Mouse (Mus musculus) hindbrain, postnatal 0 days (tissue): ENCODE measurements around the gene Vmn1r183. TPM values are rescaled to one million over a fixed set of nuclear protein-coding genes. Genes with fewer than 3 reads are reported as not detected.
"Not testable (repeated sequence)": the region's sequence is repeated elsewhere in the genome, so short reads cannot be mapped to it uniquely, and the experiment has no call there.

Experiments
- ATAC-seq: fragments of 200-750 bp; cut with Nextera tagmentation; 2 replicates; pipeline ENCODE4 v1.8.0; 2017; ENCODE audit warnings: mild to moderate bottlenecking, moderate TSS enrichment, moderate library complexity
- DNase-seq: peaks from one replicate; pipeline ENCODE4 v3.0.0-alpha.2; 2015; ENCODE audit warnings: low spot score
- H3K27ac ChIP-seq: fragments of 300-500 bp; sonication (generic); 2 replicates; pipeline ENCODE4 v1.5.1; 2014; ENCODE audit warnings: mild to moderate bottlenecking
- H3K27me3 ChIP-seq: fragments of 300-500 bp; sonication (generic); 2 replicates; pipeline ENCODE4 v1.6.1; 2014; ENCODE audit warnings: low read length, mixed read lengths; ENCODE audit not compliant: insufficient read depth
- H3K36me3 ChIP-seq: fragments of 300-500 bp; sonication (generic); 2 replicates; pipeline ENCODE4 v1.6.1; 2014; ENCODE audit warnings: low read length, mixed read lengths; ENCODE audit not compliant: insufficient read depth
- H3K4me1 ChIP-seq: fragments of 300-500 bp; sonication (generic); 2 replicates; pipeline ENCODE4 v1.6.1; 2014; ENCODE audit warnings: antibody characterized with exemption, low read length, mixed read lengths; ENCODE audit not compliant: insufficient read depth
- H3K4me2 ChIP-seq: fragments of 300-500 bp; sonication (generic); 2 replicates; pipeline ENCODE4 v1.6.1; 2014; ENCODE audit warnings: low read depth, mild to moderate bottlenecking, low read length, moderate library complexity, mixed read lengths
- H3K4me3 ChIP-seq: fragments of 300-500 bp; sonication (generic); 2 replicates; pipeline ENCODE4 v1.5.1; 2014; ENCODE audit warnings: low read length
- H3K9ac ChIP-seq: fragments of 300-500 bp; sonication (generic); replicated peaks from 2 replicates; pipeline ENCODE4 v1.6.1; 2014; ENCODE audit warnings: mild to moderate bottlenecking, low read length, moderate library complexity, mixed read lengths
- H3K9me3 ChIP-seq: fragments of 300-500 bp; sonication (generic); 2 replicates; pipeline ENCODE4 v1.6.1; 2016; ENCODE audit warnings: low read length, mixed read lengths
- CTCF ChIP-seq: IDR thresholded peaks from 2 replicates; pipeline ENCODE4 v1.5.1; 2016; ENCODE audit warnings: antibody characterized with exemption, control low read depth, low read depth
- WGBS: fragments of 180-500 bp; shearing (Covaris S2); extraction: QIAGEN DNeasy Blood & Tissue Kit; methylation state at CpG from one replicate; pipeline ENCODE4 v1.1.7; 2014; 5-methylcytosine and 5-hydroxymethylcytosine counted together
- polyA plus RNA-seq: library from polyadenylated mRNA; unstranded; fragments of >200 nt; fragmentation: Nextera tagmentation; extraction: Ambion mirVana; gene quantifications from 2 replicates; pipeline ENCODE4 v1.2.1, GENCODE M21; 2015
- total RNA-seq: library from RNA; depleted of rRNA; stranded (reverse); fragments of >200 nt; gene quantifications from 2 replicates; pipeline ENCODE4 v1.2.3, GENCODE M21; 2014; rRNA removed

The Vmn1r183 gene
- total RNA-seq = not detected in 2 replicates
- polyA plus RNA-seq = not detected in 2 replicates

DNA sequence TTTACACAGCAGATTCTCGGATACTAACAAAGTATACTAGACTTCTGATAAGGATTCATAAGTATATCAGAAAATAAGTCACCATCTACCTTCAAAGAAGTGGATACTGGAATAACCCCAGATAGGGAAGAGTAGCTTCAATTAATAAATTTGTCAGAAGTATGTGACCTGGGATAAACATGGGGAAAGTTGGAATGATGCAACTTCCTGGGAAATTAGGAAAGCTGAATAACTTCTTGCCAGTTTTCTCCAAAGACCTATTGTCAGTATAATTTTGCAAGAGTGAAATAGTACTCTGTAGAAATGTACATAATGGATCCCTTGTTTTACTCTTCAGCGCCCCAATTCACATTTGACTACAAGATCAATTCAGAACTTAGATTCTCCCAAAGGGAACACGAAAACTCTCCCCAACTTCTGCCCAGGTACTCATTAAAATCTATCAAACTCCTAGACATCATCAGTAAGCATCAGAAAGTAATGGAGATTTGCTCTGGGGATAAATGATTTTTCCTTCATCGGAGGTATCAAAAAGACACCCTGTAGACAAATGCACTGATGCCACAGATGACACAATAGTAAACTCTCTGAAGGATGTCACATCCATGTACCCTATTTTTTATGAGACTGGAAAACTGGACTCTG lies at the start of gene Vmn1r183:
Gene Vmn1r183, plus strand, starts transcription at position 595 of the 645 bp plus-strand sequence.
- no peak within 1 kb of the TSS for H3K4me3 ChIP-seq
- 77% methylated on average over 4 of the region's 4 CpGs for WGBS
- H3K9me3 ChIP-seq = no peaks in the 10 kb centered on the region
- no peak for TF ChIP-seq CTCF
- H3K27ac ChIP-seq = no peak within 1 kb of the TSS
- no peaks in the 10 kb centered on the region for H3K36me3 ChIP-seq
- no peaks in the 10 kb centered on the region for H3K4me1 ChIP-seq
- ATAC-seq (no peak), DNase-seq (no peak)
- H3K9ac ChIP-seq = no peak within 1 kb of the TSS
- H3K4me2 ChIP-seq = no peak within 1 kb of the TSS
- H3K27me3 ChIP-seq = no peaks in the 10 kb centered on the region

DNA sequence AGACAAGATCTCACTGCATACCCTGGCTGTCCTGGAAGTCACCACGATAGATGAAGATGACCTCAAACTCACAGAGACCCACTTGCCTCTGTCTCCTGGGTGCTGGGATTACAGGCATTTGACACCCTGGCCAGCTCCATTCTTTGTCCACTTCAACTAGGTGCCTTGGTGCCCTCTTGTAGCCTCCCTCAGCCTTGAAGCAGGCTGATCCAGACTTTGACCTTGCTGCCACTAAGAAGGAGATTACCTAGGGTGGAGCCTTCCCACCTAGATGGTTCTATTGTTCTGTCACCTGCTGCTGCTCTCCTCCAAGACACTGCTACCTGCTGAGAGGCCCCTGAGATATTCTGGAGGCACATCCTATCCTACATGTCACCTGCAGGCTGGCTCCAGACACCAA lies 21.4 kb downstream of the Vmn1r183 start:
- not testable (repeated sequence) for DNase-seq, ATAC-seq, H3K4me3 ChIP-seq, H3K9ac ChIP-seq, H3K4me1 ChIP-seq, H3K27ac ChIP-seq, H3K27me3 ChIP-seq, H3K36me3 ChIP-seq, H3K9me3 ChIP-seq, H3K4me2 ChIP-seq
- WGBS = 36% methylated on average over 1 of the region's 1 CpGs

DNA sequence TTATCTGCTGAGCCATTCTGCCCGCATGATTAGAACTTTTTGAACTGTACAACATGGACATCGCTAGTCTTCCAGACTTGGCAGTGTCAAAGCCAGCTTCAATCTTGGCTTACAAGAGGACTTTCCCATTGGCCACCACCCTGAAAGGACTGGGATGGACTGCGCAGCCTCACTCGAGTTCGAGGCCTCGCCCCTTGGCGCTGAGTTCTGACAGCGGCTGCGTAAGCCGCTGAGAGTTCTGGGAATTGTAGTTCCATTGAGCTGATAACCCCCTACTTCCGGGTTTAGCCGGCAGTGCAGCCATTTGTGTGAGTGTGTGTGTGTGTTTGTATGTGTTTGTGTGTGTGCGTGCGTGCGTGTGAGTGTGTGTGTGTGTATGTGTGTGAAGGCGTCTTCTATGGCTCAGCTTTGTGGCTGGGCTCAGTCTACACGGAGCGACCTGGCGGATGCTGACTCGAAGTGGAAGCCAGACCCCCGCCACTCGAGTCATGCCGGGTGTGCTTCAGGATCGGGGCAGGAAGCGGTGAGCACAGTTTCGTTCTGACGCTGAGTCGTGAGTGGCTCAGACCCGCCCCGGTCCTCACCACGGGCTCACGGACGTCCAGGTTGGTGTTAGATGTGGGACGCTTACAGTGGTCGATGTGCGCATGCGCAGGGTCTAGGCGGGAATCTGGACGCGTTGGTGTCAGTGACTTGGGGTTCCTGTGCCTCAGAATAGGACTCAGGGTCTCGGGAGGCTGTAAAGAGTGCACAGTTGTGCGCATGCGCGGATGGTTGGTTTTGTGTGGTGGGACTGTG lies 28.8 kb downstream of the Vmn1r183 start, which contains the start of gene Zfp180:
Gene Zfp180, plus strand, starts transcription at position 291 of the 798 bp plus-strand sequence.
- TF ChIP-seq CTCF = peak; percentile 7; the same call in 1 of the 2 replicates
- Histone ChIP-seq H3K9me3 (peaks cover 3% of the 10 kb centered on the region; the same call in 1 of the 2 replicates), H3K4me1 (peaks cover 10% of the 10 kb centered on the region; the same call in 1 of the 2 replicates), H3K27me3 (no peaks in the 10 kb centered on the region), H3K9ac (peak within 1 kb of the TSS; percentile 71), H3K36me3 (no peaks in the 10 kb centered on the region), H3K4me2 (peak within 1 kb of the TSS; percentile 71), H3K27ac (peak within 1 kb of the TSS; percentile 79), H3K4me3 (peak within 1 kb of the TSS; percentile 73)
- DNase-seq (peak; percentile 100), ATAC-seq (peak; percentile 99)
- 18% methylated on average over 44 of the region's 44 CpGs for WGBS

DNA sequence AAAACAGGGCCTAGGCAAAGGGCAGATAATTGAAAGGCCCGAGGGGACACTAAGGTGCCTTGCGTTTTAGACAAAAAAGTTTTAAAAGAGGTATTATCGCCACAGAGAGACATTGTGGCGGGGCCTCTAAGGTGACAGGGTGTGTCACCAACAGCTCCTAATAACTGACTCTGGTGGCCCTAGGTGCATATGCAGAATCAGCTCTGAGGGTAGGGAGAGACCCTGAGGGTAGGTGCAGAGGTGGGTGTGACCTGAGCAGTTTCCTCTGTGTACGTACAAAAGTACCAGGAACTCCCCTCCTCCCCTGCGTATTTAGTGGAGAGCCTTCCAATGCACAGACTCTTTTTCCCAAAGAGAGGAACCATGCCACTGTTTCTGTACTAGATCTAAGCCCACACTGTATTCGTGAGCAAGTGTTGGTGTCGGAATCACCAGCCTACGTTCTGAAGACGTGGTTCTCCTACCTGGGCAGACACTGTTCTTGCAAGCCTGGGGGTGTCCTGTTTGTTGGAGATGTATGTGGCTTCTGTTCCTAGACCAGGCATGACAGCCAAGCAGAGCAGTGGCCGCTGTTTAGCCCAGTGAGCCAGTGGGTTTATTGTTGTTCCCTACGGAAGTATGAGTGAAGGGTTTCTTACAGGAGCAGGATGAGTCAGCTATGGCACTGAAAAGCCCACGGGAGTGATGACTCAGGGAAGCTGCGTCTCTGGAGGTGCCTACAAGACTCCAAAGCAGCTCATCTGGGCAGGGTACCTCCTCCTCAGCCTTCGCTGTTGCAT lies 29.6 kb downstream of the Vmn1r183 start:
- Histone ChIP-seq H3K36me3 (no peaks in the 10 kb centered on the region), H3K27me3 (no peaks in the 10 kb centered on the region), H3K27ac (peak overlapping the region; percentile 79), H3K9ac (peak overlapping the region; percentile 71), H3K4me2 (peak overlapping the region; percentile 71), H3K4me1 (peaks cover 10% of the 10 kb centered on the region; the same call in 1 of the 2 replicates), H3K9me3 (peaks cover 3% of the 10 kb centered on the region; the same call in 1 of the 2 replicates), H3K4me3 (peak overlapping the region; percentile 73)
- ATAC-seq (peak; percentile 22; the same call in 1 of the 2 replicates), DNase-seq (no peak)
- WGBS = 55% methylated on average over 15 of the region's 15 CpGs
- no peak for TF ChIP-seq CTCF

DNA sequence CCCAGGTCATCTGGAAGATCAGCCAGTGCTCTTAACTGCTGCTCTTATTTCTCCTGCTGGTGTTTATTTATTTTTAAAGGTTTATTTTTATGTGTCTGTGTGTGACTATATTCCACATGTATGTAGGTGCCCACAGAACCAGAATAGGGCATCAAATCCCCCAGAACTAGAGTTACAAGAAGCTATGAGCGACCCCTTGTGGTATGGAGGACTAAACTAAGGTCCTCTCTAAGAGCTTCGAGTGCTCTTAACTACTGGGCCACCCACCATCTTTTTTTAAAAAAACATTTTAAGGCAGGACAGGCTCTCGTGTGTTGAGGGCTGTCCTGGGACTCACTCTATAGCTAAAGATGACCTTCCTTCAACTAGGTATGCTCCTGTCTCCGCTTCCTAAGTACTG lies 33.8 kb downstream of the Vmn1r183 start:
- H3K4me2 ChIP-seq = no peak overlapping the region
- H3K36me3 ChIP-seq = no peaks in the 10 kb centered on the region
- H3K9me3 ChIP-seq = peaks cover 3% of the 10 kb centered on the region; the same call in 1 of the 2 replicates
- H3K4me1 ChIP-seq = peaks cover 10% of the 10 kb centered on the region; the same call in 1 of the 2 replicates
- no peak overlapping the region for H3K27ac ChIP-seq
- no peak overlapping the region for H3K4me3 ChIP-seq
- H3K27me3 ChIP-seq = no peaks in the 10 kb centered on the region
- 98% methylated on average over 4 of the region's 4 CpGs for WGBS
- no peak for ATAC-seq
- TF ChIP-seq CTCF = no peak
- DNase-seq = no peak
- no peak overlapping the region for H3K9ac ChIP-seq

DNA sequence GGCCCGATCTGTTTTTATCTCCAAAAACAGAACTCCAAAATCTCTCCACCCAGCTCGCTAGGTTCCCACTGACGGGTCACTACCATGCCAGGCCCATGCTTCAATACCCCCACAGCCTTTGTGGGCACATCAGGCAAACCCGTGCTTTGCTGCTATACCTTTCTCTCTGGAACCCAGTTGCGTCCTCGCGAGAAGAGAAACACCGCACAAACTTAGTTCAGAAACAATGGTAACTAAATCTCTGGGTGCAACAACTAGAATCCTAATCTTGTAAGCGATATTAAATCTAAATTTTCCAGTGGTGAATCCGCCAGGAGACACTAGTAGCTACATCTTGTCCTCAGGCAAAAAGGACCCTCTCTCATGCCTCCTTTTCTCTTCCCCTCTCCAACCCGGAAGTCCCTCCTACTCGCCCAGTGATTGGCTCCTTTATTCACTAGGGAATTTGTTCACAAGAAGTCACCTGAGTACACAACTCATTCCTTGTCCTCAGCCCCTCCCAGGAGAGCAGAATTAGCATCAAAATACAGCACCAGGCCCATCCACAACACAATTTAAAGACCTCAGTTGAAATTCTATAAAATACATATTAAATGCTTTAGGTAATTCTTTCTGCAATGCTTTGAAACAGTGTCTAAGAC lies 34.6 kb downstream of the Vmn1r183 start:
- Histone ChIP-seq H3K4me2 (no peak overlapping the region), H3K27me3 (no peaks in the 10 kb centered on the region), H3K9me3 (0 out of 2 replicates have a peak, but pooled peaks cover 3% of the 10 kb centered on the region), H3K27ac (no peak overlapping the region), H3K36me3 (no peaks in the 10 kb centered on the region), H3K9ac (no peak overlapping the region), H3K4me3 (no peak overlapping the region), H3K4me1 (peaks cover 8% of the 10 kb centered on the region; the same call in 1 of the 2 replicates)
- ATAC-seq = no peak
- 96% methylated on average over 12 of the region's 12 CpGs for WGBS
- TF ChIP-seq CTCF = no peak
- DNase-seq = no peak
